Mouse (Mus musculus) olfactory bulb, adult 2 months (tissue): ENCODE data around the gene Olfr220. TPM values are rescaled to one million over a fixed set of nuclear protein-coding genes. Genes with fewer than 3 reads are reported as not detected.

Experiments
- H3K27ac ChIP-seq: fragments of 200-500 bp; 2 replicates; pipeline ENCODE4 v1.5.1; 2012; ENCODE audit warnings: low read depth, low read length; ENCODE audit not compliant: insufficient read depth
- H3K4me1 ChIP-seq: fragments of 200-500 bp; 2 replicates; pipeline ENCODE4 v1.6.1; 2012; ENCODE audit warnings: low read length; ENCODE audit not compliant: control insufficient read depth, insufficient read depth
- H3K4me3 ChIP-seq: fragments of 200-500 bp; 2 replicates; pipeline ENCODE4 v1.5.1; 2012; ENCODE audit warnings: mild to moderate bottlenecking, low read depth, low read length, moderate library complexity; ENCODE audit not compliant: insufficient read depth
- CTCF ChIP-seq: fragments of 200-500 bp; IDR thresholded peaks from 2 replicates; pipeline ENCODE4 v1.5.1; 2012; ENCODE audit warnings: low read depth, mild to moderate bottlenecking, low read length, moderate library complexity; ENCODE audit not compliant: insufficient read depth
- POLR2A ChIP-seq: fragments of 200-500 bp; IDR thresholded peaks from 2 replicates; pipeline ENCODE4 v1.6.1; 2012; ENCODE audit warnings: mild to moderate bottlenecking, low read depth, low read length, moderate library complexity; ENCODE audit not compliant: insufficient read depth
- WGBS: fragments of 180-500 bp; shearing (Covaris S2); methylation state at CpG from one replicate; pipeline ENCODE4 v1.1.7; 2018; 5-methylcytosine and 5-hydroxymethylcytosine counted together
- polyA plus RNA-seq: library from polyadenylated mRNA; stranded (reverse); fragments of >200 nt; gene quantifications from 2 replicates; pipeline ENCODE4 v1.2.4, GENCODE M21; 2012; ENCODE audit warnings: low replicate concordance; ENCODE audit not compliant: missing spikeins, insufficient read depth, insufficient read length

The Olfr220 gene
- polyA plus RNA-seq, 1 experiment, result not detected

DNA sequence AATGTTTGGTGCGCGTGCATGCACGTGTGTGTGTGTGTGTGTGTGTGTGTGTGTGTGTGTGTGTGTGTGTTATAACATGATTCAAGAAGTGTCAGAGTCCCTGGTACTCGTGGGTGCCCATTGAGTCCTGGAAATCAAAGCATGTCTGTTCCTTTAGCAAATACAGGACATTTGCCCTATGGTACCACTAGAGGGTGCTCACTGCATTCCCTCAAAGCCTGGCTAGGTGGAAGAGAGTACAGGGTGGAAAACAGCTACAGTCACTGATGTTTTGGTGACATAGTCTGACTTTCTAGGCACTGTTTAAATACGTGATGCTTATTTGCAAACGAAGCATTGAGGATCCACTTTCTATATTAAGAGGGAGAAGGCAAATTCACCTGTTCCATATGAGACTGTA is 27.9 kb downstream of the Olfr220 start:
- H3K4me1 ChIP-seq, result no peaks in the 10 kb centered on the region
- no peak overlapping the region for H3K27ac ChIP-seq

DNA sequence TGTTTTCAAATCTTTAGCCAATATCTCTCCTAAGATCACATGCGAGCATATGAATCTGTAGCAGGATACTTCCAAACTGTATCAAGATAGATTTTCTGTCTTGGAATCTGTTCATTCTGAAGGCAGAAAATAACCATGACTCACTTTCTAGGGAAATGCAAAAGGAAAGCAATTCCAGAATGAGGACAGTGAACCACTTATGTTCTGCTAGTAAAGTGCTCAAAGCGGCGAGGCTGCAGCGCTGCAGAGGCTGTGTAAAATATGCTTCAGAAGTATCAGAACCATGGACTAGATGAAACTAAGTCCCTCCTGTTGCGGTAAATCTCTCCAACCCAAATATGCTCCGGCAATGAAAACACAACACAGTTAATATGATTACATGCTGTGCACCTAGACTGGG is 40.7 kb downstream of the Olfr220 start:
- 74% methylated on average over 6 of the region's 6 CpGs for WGBS
- H3K4me1 ChIP-seq, result no peaks in the 10 kb centered on the region
- no peak for TF ChIP-seq CTCF
- no peak for TF ChIP-seq POLR2A
- no peak overlapping the region for H3K27ac ChIP-seq
- H3K4me3 ChIP-seq, result no peak overlapping the region

More for the DNA sequence above, 27.9 kb downstream of the Olfr220 start:
- no peak overlapping the region for H3K4me3 ChIP-seq
- WGBS, result 2% methylated on average over 6 of the region's 6 CpGs
- TF ChIP-seq CTCF, result no peak
- no peak for TF ChIP-seq POLR2A

DNA sequence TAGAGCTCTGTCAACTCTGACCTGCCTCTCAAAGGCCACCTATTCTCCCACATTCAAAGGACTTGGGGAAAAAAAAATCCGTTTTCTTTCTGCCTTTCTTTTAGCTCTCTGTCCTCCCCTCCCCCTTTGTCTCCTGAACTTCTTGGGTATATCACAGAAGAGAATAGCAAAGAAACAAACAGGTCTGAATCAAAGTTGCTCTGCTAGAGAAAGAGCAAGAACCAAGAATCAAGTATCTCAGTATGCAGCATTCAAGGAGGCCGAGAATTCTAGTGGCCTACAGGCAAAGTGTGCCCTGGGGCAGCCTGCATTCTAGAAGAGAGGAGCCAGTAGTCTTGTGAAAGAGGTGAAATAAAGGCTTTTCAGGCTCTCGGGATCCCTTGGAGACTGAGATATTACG is 58.2 kb downstream of the Olfr220 start:
- TF ChIP-seq POLR2A (no peak), CTCF (no peak)
- Histone ChIP-seq H3K4me3 (no peak overlapping the region), H3K4me1 (no peaks in the 10 kb centered on the region), H3K27ac (no peak overlapping the region)
- 51% methylated on average over 4 of the region's 4 CpGs for WGBS

Other genes with a start within 250 kb of the Olfr220 start
- not detected in 2 replicates for gene Olfr419, start 190.0 kb upstream of the Olfr220 start, polyA plus RNA-seq
- not detected in 2 replicates for gene Mptx1, start 111.6 kb upstream of the Olfr220 start, polyA plus RNA-seq
- not detected in 2 replicates for gene Olfr417, start 77.0 kb upstream of the Olfr220 start, polyA plus RNA-seq
- gene Olfr248, start 51.0 kb upstream of the Olfr220 start, polyA plus RNA-seq, result not detected in 2 replicates
- not detected in 2 replicates for gene Olfr414, start 18.0 kb upstream of the Olfr220 start, polyA plus RNA-seq
- 291 TPM in 1 of 2 replicates, not detected in the other for gene Fmn2, start 59.7 kb downstream of the Olfr220 start, polyA plus RNA-seq